Mouse (Mus musculus): ENCODE results near the gene Tbc1d9. TPM values are rescaled to one million over a fixed set of nuclear protein-coding genes. Genes with fewer than 3 reads are reported as not detected.
"Not testable (repeated sequence)": the region's sequence is repeated elsewhere in the genome, so short reads cannot be mapped to it uniquely, and the experiment has no call there.

Gene Tbc1d9
- total RNA-seq, 2 experiments from 2014 or later, result 0.87 to 0.96 TPM

DNA sequence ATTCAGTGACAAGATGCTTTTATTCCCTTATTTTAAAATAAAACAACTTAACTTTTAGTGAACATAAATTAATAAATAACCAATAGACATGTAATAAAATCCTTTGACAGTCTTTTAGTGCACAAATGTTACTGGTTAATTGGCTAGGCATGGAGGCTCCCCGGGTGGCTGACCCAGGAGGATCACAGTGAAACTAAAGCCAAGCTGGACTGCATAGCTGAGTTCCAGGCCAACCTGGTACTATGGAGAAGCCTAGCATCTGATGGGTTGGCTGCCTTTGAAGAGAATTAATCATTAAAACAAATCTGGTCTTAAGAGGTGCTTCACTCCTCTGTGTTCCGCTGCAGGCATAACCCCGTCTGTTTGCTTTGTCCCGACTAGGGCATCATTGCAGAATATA, 67.9 kb downstream of the Tbc1d9 start:
- DNase-seq, result no peak

DNA sequence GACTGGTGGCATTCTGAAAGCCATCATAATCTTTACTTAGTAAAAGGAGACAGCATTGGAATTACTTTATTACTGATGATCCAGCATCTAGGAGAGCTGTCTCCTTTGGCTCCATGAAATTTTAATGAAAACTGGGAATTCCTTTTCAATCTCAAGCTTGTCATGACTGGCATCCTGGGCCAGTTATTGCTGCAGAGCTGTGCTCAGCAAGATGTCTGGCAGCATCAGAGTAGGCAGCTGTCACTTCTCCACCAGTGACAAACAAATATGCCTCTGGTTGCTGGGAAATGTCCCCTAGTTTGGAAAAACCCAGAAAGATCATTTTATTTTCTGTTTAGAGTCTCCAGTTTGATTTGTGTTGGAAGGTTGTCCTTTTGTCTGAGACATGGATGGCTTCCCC, 74.2 kb downstream of the Tbc1d9 start:
- DNase-seq, result no peak

DNA sequence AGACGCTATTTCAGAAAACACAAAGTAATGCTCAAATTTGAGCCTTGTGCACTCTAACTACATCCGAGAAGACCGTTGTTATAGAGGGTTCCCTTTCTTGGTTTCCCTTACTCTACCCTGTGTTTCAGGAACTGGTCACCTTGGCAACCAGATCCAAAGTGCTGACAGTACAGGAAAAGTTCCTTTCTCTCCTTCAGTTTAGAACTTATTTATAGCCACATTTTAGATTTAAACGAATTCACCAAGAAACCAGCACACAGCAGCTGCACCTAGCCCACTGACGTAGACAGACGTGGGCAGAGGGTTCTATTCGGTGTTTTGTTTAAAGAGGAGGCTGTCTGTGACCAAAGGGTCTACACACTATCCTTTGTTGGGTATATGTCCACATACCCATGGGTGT, 79.0 kb downstream of the Tbc1d9 start:
- no peak for DNase-seq

DNA sequence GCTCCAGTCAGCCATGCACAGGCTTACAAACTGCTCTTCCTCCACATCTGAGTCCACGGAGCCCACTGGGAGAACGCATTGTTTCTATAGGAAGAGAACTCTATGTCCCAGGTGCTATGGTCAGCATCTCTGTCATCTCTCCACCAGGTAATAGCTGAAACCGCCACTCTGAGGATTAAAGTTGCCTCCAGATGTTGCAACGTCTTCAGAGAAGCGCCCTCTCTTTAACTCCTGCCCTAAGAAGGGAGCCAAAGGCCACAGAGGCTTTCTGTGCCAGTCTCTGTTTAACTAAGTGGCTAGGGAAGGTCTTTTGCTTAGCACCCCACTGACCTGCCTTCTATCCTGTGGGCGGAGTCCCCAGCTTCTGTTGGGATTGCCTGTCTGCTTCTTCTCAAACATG, 85.7 kb downstream of the Tbc1d9 start:
- no peak for DNase-seq

DNA sequence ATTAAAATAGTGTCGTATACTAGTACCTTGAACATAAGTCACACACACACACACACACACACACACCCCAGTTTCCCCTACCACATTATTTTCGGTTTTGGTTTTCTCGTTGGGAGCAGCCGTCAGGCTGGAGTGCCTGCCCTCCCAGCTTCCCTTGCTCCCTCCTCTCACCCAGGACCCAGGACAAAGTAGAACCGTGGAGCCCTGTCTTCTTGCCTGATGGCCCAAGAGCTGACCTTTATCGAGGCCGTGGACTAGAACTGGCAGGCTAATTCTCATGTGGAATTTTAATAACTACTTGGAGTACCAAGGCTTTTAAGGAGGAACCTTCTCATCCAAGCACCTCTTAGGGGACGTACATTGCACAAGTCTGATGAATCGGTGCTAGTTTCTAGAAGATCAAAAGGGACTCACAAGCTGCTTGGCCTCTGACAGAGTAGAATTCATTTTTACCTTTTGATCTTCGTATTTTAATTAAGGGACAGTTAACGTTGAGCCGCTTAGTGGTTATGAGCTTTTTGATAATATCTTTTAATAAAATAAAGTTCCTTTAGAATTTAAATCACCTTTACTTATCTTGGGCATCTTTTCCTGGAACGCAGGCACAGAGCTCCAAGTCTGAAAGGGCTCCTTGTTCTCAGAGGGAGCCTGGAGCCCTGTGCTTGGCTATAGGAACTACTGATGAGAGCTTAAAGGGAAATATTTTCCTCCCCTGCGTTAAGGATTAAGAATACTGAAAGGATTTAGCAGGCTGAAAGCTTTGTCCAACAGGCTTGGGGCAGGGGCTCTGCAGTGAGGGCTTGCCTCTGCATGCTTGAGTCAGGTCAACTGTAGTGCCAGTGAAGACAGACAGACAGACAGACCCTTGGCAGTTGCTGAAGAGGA, 86.5 kb downstream of the Tbc1d9 start:
- no peak for DNase-seq

DNA sequence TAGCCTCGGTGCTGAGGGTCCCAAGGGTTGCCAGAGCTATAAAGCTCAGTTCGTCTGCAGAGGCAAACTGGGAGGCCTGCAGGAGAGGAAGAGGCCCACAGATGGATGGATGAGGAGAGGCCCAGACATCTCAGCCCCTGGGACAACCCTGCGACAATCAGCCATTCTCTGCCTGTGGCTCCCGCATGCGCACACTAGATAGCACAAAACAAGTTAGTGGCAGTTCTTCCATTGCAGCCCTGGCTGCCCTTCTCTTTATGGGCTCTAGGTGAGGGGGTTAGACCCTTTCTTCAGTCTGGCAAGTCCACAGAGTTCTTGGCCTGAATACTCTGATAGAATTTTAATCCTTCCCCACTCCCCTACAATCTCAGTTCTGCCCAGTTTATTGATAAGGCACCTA, 87.6 kb downstream of the Tbc1d9 start:
- no peak for DNase-seq

DNA sequence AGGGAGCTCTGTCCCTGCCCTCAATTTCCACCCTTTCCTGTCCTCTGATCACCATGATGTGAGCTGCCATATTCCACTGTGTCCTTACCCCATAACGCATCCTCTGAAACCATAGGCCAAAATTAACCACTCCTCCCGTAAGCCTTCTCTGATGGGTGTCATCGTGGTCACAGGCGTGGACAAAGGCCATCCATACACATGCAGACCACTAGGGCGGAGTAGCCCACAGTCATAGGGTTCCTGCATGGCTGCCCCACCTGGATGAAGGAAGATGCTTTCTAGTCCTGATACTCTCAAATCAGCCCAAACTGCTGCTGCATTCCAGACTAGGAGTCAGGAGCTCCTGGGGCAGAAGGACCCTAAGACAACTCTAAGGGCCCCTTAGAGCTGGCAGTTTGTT, 92.5 kb downstream of the Tbc1d9 start:
- DNase-seq, result no peak

DNA sequence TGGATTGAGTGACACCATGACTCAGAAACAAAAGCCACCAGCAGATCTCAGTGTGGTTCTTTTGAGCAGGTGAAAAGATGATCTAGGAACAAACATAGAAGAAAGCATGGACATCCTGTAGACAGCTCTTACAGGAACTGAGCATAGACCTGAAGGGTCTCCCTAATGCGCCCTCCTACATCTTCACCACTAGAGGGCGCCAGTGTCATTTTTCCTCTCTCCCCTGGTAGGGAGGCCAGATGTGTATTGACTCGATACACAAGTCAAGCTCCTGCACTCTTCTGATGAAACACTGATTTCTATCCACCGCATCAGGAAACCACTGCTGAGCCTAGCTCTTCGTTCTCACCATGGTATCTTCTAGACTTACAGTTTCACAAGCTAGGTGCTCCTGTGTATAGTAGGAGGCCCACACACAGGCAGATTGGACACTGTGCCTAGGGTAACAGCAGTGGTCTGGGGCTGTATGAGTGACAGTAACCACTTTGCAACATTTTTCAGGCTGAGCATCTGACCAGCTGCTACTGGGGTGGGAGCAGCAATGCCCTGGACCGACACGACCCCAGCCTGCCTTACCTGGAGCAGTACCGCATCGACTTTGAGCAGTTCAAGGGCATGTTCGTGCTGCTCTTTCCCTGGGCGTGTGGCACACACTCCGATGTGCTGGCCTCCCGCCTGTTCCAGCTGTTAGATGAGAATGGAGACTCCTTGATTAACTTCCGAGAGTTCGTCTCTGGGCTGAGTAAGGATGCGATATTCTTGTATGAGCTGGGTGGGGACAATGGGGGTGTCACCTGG, 95.5 kb downstream of the Tbc1d9 start:
- DNase-seq, result peak; percentile 18

DNA sequence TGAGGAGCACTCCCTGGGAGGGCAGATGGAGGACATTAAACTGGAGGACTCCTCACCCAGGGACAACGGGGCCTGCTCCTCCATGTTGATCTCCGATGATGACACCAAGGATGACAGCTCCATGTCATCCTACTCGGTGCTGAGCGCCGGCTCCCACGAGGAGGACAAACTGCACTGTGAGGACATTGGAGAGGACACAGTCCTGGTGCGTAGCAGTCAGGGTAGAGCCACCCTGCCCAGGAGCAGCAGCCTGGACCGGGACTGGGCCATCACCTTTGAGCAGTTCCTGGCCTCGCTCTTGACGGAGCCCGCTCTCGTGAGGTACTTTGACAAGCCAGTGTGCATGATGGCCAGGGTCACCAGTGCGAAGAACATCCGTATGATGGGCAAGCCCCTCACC, 106.0 kb downstream of the Tbc1d9 start:
- no peak for DNase-seq

DNA sequence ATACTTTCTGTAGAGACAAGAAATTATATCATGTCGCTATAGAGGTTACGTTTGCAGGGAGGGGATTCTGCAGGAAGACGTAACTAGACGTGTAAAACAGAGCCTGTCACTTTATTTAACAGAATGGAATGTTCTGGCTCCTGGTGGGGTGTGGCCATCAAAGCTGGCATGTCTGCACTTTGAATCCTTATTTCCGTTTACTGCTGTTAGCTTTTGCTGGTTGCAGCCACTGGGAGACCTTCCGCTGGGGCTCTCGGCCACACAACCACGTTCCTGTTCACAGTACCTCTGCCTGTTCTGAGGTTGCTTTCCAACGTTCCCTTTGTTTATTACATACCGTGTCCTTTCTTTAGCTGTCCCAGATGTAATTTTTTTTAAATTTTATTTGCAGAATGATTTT, 107.3 kb downstream of the Tbc1d9 start:
- DNase-seq, result no peak

DNA sequence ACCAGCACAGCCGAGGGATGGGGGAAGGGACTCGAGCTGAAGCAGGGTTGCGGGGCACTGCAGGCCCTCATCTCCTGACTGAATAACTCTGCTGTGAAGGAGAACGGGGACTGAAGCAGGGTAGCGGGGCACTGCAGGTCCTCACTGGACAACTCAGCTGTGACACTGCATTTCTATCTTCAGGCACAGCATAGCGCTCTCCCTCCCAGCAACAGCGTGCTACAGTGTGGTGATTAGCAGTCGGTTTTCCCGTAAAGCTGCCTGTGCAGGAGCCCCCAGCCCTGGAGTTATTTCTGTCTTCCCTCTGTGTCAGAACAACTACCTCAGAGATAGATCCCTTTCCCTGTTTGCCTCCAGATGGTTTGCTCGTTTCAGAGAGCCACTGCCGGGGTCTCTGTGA, 109.3 kb downstream of the Tbc1d9 start:
- DNase-seq, result no peak

DNA sequence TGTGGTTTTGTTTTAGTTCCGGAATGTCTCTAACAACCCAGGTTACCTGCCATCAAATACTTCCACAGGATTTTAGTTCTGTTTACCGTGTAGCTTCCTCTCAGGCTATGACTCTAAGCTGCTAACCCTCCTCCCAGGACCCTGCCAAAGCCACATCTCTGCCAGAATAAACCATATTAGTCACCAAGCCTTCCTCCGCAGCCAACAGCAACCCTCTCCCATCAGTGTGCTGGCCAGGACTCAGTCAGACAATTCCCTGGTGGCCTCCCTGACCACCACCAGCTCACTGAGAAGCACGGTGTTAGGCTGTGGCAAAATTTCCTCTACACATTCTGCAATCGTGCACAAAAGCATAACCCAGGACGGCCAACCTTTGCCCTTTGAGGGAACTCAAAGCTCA, 113.3 kb downstream of the Tbc1d9 start:
- no peak for DNase-seq

DNA sequence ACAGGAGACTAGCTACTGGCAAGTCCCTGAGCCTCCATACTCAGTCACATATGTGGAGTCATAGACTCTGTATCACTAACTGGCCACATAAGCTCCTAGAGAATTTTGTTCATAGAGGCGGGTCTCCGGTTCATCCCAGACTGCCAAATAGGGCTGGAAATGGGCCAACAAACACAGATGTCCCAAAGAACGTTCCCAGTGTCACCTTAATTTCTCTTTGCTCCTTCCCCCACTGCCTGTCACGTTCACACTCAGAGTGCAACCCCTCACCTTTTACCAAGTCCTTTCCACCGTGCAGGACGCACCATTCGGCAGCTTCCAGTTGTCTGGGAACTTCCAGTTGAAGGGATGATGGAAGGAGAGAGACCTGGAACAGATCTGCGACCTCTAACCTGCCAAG, 120.2 kb downstream of the Tbc1d9 start:
- no peak for DNase-seq

DNA sequence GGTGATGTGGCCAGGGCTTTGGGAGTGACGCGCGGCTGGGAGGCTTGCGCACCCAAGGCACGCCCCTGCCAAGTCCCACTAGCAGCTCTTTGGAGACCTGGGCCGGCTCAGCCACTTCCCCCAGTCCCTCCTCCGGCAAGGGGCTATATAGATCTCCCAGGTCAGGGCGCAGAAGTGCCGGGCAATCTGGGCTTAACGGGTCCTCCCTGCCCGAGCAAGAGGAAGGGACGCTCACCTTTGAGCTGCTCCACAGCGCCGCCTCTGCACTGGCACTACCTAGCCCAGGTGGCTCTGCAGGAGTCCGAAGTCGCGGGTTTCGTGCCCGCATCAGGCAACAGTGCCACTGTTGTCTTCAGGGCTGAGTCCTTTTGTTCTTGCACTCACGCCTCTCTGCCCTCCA, 125.0 kb downstream of the Tbc1d9 start, which contains the start of gene Ucp1:
Gene Ucp1, plus strand, starts transcription at position 177 of the 400 bp plus-strand sequence.
- no peak for DNase-seq

DNA sequence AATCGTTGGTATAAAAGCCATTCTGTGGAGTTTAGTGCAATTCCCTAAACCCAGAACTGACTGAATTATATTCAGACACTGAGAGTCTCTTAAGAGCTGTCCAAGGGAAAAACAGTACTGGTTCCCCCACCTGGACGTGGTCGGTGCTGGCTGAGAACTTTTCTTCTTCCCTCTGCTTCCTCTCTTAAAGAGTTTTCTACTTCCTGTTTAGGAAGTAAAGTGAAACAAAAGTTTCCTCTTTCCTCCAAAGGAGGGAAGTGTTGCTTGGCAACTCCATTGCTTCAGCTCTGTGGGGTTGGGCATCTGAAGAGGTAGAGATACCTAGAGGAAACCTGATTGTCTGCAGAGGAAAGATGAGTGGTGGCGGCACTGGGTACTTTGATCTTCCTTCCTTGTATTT, 132.2 kb downstream of the Tbc1d9 start:
- DNase-seq, result no peak

DNA sequence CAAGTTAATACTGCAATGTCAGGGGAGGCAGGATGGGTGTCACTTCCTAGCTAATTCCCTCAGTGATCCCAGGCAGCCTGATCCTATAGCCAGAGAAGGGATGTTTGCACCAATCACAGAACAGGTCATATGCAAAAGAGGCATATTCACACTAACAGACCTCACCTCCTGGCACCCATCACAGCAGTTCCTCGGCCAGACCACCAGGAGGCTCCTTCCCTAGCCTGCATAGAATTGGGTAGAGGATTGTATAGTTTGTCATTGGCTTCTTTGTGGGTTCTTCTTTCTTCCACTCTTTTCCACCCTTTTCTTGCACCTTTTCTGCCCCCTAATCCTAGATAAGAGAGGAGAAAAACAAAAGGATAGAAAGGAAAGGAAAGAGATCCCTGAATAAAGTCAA, 135.0 kb downstream of the Tbc1d9 start:
- DNase-seq, result no peak

DNA sequence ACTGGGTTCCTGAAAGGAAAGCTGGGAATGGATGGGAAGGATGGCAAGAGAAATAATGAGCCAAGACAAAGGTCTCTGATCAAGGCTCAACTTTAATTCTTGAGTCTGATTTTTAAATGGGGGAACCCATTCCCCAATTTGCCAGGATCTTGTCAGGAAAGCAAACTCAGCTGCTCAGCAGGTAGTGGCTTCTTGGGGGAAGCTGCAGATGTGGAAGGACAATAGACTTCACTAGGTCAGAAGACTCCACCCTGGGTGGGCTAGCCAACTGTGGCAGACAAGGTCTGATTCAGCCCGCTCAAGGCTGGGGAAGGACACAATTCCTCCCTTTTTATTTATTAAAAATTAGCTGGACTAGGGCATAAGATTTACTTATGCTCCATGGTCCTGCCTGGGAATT, 139.8 kb downstream of the Tbc1d9 start:
- DNase-seq, result no peak

DNA sequence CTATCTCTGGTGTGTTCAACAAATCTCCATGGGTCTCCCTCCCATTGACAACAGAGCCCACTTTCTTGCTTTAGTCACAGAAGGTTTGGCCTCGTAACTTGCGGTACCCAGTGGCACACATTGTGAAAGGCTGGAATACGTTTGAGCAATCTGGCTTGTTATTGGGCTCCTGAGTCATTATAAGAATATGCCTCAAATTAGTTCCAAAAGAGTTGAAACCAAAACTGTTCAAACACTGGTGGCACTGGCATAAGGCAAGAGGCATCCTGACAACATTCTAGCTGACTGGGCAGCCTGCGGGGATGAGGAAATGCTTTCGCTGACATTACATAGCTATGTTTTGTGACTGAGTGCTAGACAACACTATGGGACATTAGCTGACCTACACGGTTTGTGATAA, 144.7 kb downstream of the Tbc1d9 start:
- DNase-seq, result no peak

DNA sequence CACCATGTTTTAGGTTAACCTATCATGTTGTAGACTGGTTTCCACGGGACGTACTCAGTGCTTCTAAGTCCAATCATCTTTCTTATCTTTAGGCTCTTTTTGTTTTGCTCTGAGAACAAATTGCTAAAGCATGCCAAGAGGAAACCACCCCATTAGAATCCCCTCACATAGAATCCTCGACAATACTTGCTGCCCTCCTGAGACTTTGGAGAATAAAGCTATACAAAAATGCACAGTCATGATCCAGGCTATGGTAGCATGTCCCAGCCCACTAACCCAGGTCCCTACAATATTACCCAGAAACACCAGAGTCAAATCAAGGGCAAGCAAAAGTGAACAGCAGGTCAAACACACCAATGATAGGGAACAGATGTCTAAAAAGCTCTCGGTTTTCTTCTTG, 149.9 kb downstream of the Tbc1d9 start:
- not testable (repeated sequence) for DNase-seq

DNA sequence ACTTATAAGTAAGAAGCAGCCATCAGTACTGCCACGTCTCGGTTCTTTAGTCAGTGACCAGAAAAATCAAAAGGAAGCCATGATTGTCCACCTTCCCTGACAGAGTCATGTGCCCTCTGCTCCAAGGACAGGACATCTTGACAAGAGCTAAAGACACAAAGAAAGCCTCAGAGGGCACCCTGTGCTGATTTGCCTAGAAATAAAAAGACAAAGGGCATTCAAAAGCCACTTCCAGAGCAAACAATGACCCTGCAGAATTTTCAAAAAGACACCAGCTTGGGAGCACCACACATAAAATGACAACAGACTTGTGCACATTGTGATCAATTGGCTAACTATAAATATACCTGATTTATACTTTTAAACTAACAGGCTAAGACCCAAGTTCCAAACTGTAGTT, 150.5 kb downstream of the Tbc1d9 start:
- no peak for DNase-seq

DNA sequence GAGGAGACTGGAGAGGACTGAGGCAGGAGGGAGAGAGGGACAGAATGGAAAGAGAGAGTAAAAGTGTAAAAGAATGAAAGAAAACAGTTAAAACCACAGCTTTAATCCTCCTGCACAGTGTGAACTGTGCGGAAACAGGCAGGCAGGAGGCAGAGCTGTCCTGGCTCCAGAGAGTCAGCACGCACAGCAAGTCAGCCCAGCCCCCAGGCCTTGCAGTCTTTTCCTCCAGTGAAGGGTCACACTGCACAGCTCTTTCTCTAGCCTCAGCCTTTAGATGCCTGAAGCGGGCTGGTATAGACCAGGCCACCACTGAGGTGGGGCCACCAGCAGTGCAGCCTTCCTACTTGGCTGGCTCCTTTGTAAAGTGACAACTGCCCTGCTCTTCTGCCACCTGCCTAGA, 155.4 kb downstream of the Tbc1d9 start:
- no peak for DNase-seq

DNA sequence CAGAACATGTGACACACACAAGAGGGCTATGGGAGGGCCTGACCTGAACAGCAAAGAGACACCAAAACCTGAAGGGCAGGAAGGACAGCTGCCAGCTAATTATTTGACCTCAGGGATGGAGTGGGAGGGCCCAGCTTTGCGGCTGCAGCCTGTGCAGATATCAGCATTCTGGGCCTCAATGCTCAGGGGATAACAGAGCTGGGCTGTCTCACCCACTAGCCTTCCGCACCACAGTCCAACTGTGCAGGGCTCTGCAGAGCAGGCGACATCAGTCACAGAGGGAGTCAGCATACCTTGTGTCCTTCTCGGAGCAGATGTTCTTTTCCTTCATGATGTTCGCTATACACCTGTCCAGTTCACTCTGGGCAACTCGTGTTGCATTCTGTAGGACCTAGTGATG, 157.2 kb downstream of the Tbc1d9 start:
- DNase-seq, result no peak

All from gastrocnemius, postnatal 25 days (tissue).